Mouse (Mus musculus) frontal cortex, adult (tissue): ENCODE measurements around the gene Wdr38.
"Not testable (repeated sequence)": the region's sequence is repeated elsewhere in the genome, so short reads cannot be mapped to it uniquely, and the experiment has no call there.

Experiments used
- ATAC-seq: cut with Nextera tagmentation; 2 replicates; pipeline ENCODE4 v1.9.2; 2017; ENCODE audit warnings: mild to moderate bottlenecking, moderate library complexity, mixed read lengths; ENCODE audit not compliant: low TSS enrichment

Gene Wdr38

DNA sequence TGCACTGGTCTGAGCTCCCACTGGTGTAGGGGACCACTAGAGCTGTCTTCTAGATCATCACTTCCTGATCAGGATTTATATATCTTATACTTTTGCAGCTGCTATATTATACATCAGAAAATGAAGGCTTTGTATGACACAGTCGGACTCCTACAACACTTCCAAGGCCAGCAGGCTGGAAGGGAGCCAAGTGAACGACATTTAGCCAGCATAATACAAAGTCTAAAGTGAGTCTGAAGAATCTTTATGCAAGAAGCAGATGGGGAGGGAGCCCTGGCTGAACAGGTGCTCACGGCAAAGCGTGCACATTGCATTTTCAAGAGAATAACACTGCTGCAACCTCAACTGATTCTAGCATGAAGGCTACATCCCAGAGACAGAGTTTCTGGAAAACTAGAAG lies 4.8 kb upstream of the Wdr38 start:
- peak; percentile 41 for ATAC-seq

DNA sequence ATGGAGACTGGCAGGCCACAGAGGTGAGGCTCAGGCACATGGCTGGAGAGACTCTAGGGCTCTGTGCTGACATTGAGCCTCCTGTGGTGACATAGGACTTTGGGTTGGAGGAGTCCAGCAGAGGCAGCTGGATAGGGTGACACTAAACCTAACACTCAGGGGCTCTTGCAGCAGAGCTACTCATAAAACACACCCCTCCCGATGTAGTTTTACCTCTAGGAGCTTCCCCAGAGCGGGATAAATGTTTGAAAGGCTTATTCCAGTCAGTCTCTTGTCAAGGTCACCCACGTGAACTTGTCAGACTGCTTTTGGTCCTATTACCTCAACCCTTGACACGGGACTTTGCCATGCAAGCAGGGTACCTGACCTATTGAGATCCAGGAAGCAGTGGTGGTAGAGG lies 2.1 kb downstream of the Wdr38 start:
- ATAC-seq = no peak

DNA sequence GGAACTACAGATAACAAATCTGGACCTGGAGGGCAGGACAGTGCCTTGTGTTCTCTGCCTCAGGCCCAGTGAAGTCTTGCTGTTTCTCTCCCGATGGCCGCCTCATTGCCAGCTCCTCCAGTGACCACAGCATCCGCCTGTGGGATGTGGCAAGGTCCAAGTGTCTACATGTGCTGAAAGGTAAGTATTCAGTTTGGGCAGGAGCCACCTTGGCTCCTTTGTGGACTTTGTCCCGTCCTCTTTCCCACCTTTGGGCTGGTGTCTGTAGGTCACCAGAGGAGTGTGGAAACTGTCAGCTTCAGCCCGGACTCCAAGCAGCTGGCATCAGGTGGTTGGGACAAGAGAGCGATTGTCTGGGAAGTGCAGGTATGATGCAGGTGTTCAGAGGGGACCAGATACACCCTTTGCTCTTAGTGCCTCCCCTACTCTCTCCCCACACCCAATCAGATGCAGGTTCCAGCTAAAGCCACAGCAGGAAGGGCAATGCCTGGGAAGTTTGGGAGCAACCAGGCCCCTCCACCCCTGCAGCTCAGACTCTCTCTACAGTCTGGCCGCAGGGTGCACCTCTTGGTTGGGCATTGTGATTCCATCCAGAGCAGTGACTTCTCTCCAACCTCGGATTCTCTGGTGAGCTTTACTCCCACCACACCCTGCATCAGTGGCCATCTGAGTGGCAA lies 2.8 kb downstream of the Wdr38 start:
- ATAC-seq = no peak

DNA sequence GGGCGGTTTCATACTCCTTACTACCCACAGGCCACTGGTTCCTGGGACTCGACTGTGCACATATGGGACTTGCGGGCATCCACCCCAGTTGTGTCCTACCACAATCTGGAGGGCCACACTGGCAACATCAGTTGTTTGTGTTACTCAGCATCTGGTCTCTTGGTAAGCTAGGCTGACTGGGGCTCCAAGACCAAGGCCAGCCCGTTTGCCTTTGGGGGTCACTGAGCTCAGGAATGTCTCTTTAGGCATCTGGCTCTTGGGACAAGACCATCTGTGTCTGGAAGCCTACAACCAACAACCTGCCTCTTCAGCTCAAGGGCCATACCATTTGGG lies 3.3 kb downstream of the Wdr38 start:
- no peak for ATAC-seq

DNA sequence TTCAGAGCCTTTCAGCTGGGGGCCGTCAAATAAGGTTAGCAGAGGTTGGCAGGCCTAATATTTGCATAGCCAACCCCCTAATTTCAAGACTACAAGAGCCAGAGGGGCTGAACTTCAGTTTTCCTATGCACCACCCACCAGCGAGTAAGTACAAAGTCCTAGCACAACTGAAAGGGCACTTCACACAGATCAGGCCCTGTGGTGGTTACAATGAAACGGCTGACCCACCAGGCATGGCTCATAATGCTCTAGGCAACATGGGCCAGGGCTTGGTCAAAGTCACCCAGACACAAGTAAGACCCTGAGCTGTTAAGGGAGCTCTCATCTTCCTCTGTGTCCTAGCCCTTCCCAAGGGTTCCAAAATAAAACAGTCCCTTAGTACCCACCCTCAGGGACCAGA lies 4.6 kb downstream of the Wdr38 start:
- no peak for ATAC-seq

DNA sequence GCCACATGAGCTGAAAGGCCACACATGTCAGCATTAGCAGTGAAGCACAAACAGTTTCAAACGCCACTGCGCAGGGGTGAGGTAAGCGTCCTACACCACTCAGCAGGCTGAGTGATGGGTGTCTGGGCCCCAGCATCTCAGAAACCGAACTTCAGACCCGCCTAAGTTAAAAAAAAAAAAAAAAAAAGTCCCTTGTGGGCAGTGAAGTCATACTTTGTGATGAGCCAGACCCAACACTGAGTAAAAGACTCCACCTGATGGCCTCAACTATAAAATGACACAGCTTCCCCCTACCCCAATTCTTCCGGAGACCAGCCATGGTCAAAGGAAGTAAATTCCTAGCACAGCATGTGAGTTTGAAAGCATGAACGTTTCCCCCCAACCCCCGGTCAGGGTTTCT lies 5.8 kb downstream of the Wdr38 start:
- ATAC-seq = no peak

GRCm38 (mm10) chr2:39003512-39003911 lies 6.2 kb downstream of the Wdr38 start:
- no peak for ATAC-seq

- no peak for ATAC-seq
Measured at GRCm38 (mm10) chr2:39004372-39004771, 7.1 kb downstream of the Wdr38 start.

GRCm38 (mm10) chr2:39004880-39005435 lies 7.7 kb downstream of the Wdr38 start, which contains the start of gene Arpc5l:
Gene Arpc5l (plus strand): TSS chr2:39005348.
- ATAC-seq = peak; percentile 81

DNA sequence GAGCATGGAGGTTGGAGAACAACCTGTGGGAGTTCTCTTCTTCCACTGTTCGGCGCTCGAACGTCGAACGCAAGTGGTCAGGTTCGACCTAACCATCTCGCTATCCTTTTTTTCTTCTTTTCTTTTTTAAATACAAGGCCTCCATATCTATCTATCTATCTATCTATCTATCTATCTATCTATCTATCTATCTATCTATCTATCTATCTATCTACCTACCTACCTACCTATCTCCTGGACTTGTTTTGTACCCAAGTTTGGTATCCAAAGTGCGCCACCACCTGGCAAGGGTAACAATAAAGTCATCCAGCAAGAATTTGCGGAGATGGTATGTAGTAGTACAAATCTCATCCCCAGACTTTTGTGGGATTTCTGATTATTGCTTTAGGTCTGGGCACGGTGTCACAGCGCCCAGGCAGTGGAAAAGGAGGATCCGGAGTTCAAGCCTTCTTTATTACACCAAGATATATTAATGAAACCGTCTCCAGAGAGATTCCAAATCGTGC lies 8.4 kb downstream of the Wdr38 start, which contains the start of gene Rpl35:
Gene Rpl35, minus strand, starts transcription at position 51 of the 506 bp plus-strand sequence.
- no peak for ATAC-seq

GRCm38 (mm10) chr2:39006149-39006730 lies 9.0 kb downstream of the Wdr38 start:
- ATAC-seq = no peak

GRCm38 (mm10) chr2:39007865-39008264 lies 10.6 kb downstream of the Wdr38 start:
- peak; percentile 67 for ATAC-seq

- ATAC-seq = peak; percentile 24
Measured at GRCm38 (mm10) chr2:39008350-39008851, 11.1 kb downstream of the Wdr38 start.

DNA sequence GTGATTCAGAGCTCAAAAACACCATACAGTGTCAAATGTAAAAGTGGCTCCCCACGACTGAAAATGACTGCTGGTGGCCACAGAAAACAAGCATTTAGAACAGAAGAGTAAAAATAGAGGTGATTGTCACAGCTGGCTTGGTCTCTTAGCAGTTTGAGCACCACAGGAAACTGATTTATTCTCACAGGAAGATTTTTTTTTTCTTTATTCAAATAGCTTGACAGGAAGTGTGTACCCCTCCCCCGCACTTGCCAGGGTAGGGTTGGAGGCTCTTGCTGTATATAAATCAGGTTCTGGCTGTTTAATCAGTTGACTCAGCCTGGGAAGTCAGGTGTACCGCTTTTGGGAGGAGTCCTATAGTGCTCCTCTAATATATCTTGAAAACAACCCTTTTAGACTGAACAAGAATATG lies 11.7 kb downstream of the Wdr38 start:
- ATAC-seq = no peak

DNA sequence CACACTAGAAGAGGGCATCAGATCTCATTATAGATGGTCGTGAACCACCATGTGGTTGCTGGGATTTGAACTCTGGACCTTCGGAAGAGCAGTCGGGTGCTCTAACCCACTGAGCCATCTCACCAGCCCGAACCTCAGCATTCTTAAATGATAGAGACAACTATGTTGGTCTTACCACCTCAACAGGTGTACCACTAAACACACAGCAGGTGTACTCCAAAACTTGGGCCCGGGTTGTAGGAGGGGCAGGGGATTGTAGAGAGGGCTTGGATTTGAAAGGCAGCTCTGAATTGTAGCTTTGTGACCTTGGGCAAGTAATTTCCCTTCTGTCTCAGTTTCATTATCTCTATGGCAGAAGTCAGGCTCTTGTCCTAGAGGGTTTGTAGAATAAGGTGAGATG lies 12.9 kb downstream of the Wdr38 start:
- ATAC-seq = not testable (repeated sequence)

DNA sequence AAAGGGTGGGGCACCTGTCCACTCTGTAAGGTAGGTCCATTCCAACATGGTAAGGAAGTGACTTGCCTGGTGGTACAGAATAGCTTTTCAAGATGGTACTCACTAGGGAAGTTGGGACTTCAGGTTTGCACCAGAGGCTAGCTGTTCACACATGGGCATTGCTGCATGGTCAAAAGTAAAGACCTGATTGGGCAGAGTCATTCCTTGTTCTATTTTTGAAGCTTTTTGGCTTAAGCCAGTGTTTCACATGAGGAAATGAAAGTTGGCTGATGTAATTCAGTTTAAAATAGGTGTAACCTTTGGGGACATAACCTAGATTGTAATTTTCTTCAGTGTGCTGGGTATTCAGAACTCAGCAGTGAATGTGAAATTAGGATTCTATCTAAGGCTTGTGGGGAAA lies 14.0 kb downstream of the Wdr38 start:
- ATAC-seq = no peak

- no peak for ATAC-seq
Measured at GRCm38 (mm10) chr2:39011971-39012370, 14.7 kb downstream of the Wdr38 start.

- ATAC-seq = no peak
Measured at GRCm38 (mm10) chr2:39012768-39013279, 15.5 kb downstream of the Wdr38 start.

GRCm38 (mm10) chr2:39016581-39016980 lies 19.3 kb downstream of the Wdr38 start:
- no peak for ATAC-seq

DNA sequence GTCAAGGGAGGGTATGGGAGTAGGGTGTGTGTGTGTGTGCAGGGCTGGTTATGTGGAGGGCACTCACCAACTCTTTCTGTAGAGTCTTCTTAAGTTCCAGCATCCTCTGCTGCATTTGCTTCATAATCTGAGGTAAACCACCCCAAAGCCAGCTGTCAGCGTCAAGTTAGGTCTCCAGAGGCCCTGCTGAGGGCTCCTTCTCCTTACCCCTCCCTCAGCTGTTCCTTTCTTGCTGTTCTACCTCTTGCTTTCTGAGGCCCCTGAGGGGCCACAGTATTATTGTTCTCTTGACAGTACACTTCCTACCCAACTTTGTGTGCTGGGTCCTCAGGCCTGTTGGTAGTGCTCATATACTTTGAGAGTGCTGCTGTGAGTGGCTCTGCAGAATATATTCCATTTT lies 22.7 kb downstream of the Wdr38 start:
- no peak for ATAC-seq

GRCm38 (mm10) chr2:39031611-39032010 lies 34.3 kb downstream of the Wdr38 start:
- ATAC-seq = peak; percentile 87

GRCm38 (mm10) chr2:39040215-39040614 lies 42.9 kb downstream of the Wdr38 start:
- ATAC-seq = no peak

GRCm38 (mm10) chr2:39048515-39048914 lies 51.2 kb downstream of the Wdr38 start:
- ATAC-seq = no peak
